Mouse (Mus musculus) brain, embryonic 14.5 days (tissue): Measurements from ENCODE around the gene Ppp4r3b.

Experiments
- CTCF ChIP-seq: fragments of 200-500 bp; IDR thresholded peaks from 2 replicates; pipeline ENCODE4 v1.5.1; 2012; ENCODE audit warnings: inconsistent platforms, mild to moderate bottlenecking, moderate library complexity, borderline replicate concordance; ENCODE audit not compliant: insufficient read depth, insufficient read length; ENCODE audit errors: extremely low read depth
- POLR2A ChIP-seq: fragments of 200-500 bp; IDR thresholded peaks from 2 replicates; pipeline ENCODE4 v1.6.1; 2012; ENCODE audit warnings: mild to moderate bottlenecking, inconsistent platforms, borderline replicate concordance; ENCODE audit not compliant: poor library complexity, insufficient read depth, insufficient read length, severe bottlenecking; ENCODE audit errors: extremely low read depth

- TF ChIP-seq CTCF (no peak), POLR2A (no peak)
Observed at GRCm38 (mm10) chr11:29129862-29130384, 42.8 kb upstream of the Ppp4r3b start.
